Mouse (Mus musculus): ENCODE measurements around the gene Zfp668. TPM values are rescaled to one million over a fixed set of nuclear protein-coding genes. Genes with fewer than 3 reads are reported as not detected.

Zfp668 gene
- polyA plus RNA-seq, 1 experiment from 2014 or later: 39.3 TPM

DNA sequence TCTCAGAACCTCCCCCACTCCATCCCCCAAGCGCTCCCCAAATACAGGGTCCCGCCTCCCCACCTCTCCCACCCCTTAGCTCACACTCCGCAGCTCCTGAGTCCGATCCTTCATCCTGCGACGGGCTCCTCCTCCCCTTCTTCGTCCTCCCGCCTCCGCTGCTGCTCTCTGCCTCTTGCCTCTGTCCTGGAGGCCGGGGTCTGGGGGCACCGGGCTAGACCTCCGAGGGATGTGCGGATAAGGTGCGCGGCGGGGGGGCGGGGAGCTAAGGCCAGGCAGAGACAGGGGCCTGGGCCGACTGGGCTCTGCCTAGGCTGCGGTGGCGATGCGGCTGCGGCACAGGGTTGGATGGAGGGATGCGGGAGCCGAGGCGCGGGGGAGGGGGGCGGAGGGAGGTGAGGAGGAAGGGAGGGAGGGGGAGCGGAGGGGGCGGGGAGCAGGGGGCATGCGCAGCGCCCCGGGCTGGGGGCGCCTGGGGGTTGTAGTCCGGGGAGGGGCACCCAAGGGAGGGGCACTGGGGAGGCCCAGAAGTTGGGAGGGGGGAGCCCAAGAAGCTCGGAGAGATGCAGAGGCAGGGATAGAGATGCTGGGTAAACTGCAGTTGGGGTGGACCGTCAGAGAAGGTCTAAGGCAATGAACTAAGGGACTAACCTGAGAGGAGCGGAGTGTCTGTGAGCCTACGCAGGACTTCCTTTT is 52.3 kb downstream of the Zfp668 start, which contains the start of the genes Stx4a and Stx1b:
Gene Stx4a (plus strand): TSS at position 119 of the 696 bp plus-strand sequence.
Gene Stx1b (minus strand): TSS at position 374 of the 696 bp plus-strand sequence.
- WGBS: 5% methylated on average over 26 of the region's 38 CpGs
- Histone ChIP-seq H3K9me3 (no peaks in the 10 kb centered on the region), H3K27ac (peak within 1 kb of the TSS; percentile 92), H3K4me3 (peak within 1 kb of the TSS; percentile 72), H3K9ac (peak within 1 kb of the TSS; percentile 91), H3K36me3 (no peaks in the 10 kb centered on the region), H3K4me2 (peak within 1 kb of the TSS; percentile 80), H3K4me1 (replicated peaks) (peaks cover 43% of the 10 kb centered on the region), H3K27me3 (no peaks in the 10 kb centered on the region)
- peak; percentile 90 for ATAC-seq (ENCODE audit: low FRiP score)

DNA sequence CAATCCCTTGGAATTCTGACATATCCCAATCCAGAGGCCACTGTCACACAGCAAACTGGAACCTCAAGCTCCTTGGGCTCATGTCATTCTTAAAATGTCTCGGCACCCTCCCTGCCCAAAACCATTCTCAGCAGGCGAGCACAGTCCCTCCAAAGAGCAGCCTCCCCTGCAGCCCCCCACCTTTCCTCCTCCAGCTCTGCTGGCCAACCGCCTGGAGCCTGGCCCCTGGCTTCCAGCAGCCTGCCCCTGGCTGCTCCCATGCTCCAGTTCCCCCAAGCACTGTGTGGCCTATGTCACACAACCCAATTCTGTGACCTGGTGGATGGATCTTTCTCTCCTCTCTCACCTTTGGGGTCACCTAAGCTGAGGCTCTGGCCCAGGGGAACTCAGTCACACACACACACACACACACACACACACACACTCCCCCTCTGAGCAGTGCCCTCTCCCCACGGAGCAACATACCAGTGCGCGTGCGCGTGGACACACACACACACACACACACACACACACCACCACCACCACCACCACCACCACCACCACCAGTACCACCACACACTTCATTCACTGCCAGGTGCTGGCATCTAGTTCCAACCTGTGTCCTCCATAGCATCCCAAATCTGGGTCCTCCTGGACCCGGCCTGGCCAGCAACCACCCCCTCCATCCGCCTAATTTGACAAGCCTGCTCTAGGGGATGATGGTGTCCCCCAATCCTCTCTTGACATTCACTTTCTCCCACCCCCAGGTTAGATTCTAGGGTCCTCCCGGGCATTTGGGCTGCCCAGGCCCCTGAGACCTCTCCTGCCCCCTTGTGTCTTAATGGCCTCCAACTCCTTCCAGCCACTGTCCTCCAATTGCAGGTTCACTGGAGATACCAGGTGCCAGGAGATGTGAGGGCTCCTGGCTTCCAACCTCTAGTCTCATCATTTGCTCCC is 53.1 kb downstream of the Zfp668 start:
- 0 out of 2 replicates have a peak, but pooled peaks cover 1% of the 10 kb centered on the region for H3K36me3 ChIP-seq
- peaks cover 43% of the 10 kb centered on the region for H3K4me1 ChIP-seq (replicated peaks)
- WGBS: 62% methylated on average over 11 of the region's 11 CpGs

DNA sequence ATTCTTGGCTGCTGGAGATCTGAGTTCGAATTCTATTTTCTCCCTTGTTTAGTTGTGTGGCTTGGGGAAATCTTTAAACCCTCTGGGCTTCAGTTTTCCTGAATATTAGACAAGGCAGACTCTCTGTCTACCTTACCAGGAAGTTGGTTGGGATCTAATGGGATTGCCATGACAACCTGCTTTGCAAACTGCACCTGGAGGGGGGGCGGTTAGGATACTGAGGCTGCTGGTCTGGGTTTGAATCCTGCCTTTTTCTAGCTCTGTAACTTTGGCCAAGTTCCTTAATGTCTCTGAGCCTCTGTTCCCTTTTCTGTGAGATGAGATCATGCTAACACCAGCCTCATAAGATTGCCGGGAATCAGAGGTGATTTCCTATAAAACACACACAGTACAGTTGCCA is 54.1 kb downstream of the Zfp668 start:
- no peak for ATAC-seq (ENCODE audit: low FRiP score)
- peak overlapping the region; percentile 72; the same call in 1 of the 2 replicates for H3K4me3 ChIP-seq
- H3K4me1 ChIP-seq (replicated peaks): peaks cover 43% of the 10 kb centered on the region
- H3K9me3 ChIP-seq: no peaks in the 10 kb centered on the region
- no peaks in the 10 kb centered on the region for H3K27me3 ChIP-seq
- H3K4me2 ChIP-seq: peak overlapping the region; percentile 80; the same call in 1 of the 2 replicates
- H3K9ac ChIP-seq: no peak overlapping the region
- H3K36me3 ChIP-seq: peaks cover 10% of the 10 kb centered on the region
- WGBS: 90% methylated on average over 3 of the region's 3 CpGs
- 0 out of 2 replicates have a peak overlapping the region, but pooled peaks have one; percentile 24 for H3K27ac ChIP-seq

More for the DNA sequence above, 53.1 kb downstream of the Zfp668 start:
- Histone ChIP-seq H3K9me3 (no peaks in the 10 kb centered on the region), H3K27me3 (no peaks in the 10 kb centered on the region), H3K4me3 (peak overlapping the region; percentile 72), H3K4me2 (peak overlapping the region; percentile 80), H3K9ac (peak overlapping the region; percentile 91), H3K27ac (peak overlapping the region; percentile 92)
- ATAC-seq (ENCODE audit: low FRiP score): peak; percentile 21

DNA sequence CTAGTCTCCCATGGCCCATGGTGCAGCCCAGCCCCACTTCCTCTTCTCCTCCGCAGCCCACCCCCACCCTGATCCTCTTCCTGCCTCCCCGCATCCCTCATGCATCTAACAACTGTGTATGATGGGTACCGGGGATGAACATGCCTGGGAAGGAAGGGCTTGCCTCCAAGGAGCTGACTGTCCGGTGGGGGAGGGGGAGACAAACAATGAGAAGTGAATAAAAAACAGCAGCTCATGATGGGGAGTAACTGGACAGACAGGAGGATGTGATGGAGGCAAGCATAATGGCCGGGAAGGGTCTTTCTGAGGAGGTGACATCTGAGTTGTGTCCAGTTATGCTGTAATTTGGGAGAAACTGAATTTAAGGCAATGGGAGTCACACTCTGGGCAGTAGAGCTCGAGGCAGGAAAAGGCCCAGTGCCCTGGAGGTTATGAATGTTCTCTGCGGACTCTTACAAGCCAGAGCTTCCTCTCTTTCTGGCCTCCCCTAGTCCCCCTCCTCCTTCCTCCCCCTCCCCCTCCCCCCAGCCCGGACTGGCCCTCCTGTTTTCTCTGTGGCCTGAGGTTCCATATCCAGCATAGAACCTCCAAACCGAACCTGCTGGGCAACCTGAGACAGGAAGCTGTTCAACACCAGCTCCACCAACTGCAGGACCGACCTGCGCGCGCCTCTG is 55.7 kb downstream of the Zfp668 start:
- no peak for ATAC-seq (ENCODE audit: low FRiP score)
- no peaks in the 10 kb centered on the region for H3K27me3 ChIP-seq
- H3K4me3 ChIP-seq: no peak overlapping the region
- H3K36me3 ChIP-seq: peaks cover 12% of the 10 kb centered on the region
- no peak overlapping the region for H3K4me2 ChIP-seq
- no peaks in the 10 kb centered on the region for H3K9me3 ChIP-seq
- WGBS: 71% methylated on average over 13 of the region's 13 CpGs
- H3K27ac ChIP-seq: peak overlapping the region; percentile 44; the same call in 1 of the 2 replicates
- H3K4me1 ChIP-seq (replicated peaks): peaks cover 49% of the 10 kb centered on the region
- no peak overlapping the region; the same call in 1 of the 2 replicates for H3K9ac ChIP-seq

DNA sequence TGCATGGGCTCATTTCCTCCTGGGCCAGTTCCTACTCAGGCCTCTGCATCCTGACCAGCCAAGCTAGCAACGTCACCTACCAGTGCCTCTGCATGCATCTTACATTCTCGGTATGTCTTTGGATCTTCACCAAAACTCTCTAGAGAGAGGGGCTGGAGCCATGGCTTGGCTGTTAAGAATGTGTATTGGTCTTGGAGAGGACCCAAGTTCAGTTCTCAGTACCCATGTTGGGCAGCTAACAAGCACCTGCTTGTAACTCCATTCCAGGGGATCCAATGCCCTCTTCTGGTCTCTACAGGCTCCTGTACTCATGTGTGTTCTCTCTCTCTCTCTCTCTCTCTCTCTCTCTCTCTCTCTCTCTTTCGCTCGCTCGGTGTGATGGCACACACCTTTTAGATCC is 58.9 kb downstream of the Zfp668 start:
- Histone ChIP-seq H3K9ac (no peak overlapping the region), H3K27ac (no peak overlapping the region), H3K36me3 (peaks cover 38% of the 10 kb centered on the region), H3K4me3 (no peak overlapping the region), H3K27me3 (no peaks in the 10 kb centered on the region), H3K4me2 (no peak overlapping the region), H3K9me3 (no peaks in the 10 kb centered on the region), H3K4me1 (replicated peaks) (peaks cover 31% of the 10 kb centered on the region)
- WGBS: 96% methylated on average over 5 of the region's 5 CpGs
- no peak for ATAC-seq (ENCODE audit: low FRiP score)

DNA sequence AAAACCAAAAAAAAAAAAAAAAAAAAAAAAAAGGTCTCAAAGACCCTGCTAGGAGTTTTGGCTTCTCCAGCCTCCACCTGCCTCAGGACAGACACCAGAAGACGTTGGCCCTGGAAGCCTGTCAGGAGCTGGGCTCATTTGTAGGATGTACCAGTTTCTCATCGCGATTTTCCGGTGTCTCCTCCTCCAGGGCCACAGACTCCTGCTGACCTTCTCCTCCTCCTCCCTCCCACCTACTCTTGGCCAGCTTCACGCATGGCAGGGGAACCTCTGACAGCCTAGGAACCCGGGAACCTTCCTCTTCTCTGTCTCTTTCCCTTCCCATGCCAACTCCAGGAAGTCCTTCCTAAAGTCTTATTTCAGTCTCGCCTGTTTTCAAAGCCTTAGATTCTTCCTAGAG is 59.6 kb downstream of the Zfp668 start:
- ATAC-seq (ENCODE audit: low FRiP score): no peak
- 80% methylated on average over 7 of the region's 7 CpGs for WGBS
- H3K4me3 ChIP-seq: no peak overlapping the region
- H3K9me3 ChIP-seq: no peaks in the 10 kb centered on the region
- H3K4me1 ChIP-seq (replicated peaks): peaks cover 24% of the 10 kb centered on the region
- H3K27ac ChIP-seq: no peak overlapping the region
- peaks cover 46% of the 10 kb centered on the region for H3K36me3 ChIP-seq
- H3K27me3 ChIP-seq: no peaks in the 10 kb centered on the region
- no peak overlapping the region for H3K9ac ChIP-seq
- no peak overlapping the region for H3K4me2 ChIP-seq

DNA sequence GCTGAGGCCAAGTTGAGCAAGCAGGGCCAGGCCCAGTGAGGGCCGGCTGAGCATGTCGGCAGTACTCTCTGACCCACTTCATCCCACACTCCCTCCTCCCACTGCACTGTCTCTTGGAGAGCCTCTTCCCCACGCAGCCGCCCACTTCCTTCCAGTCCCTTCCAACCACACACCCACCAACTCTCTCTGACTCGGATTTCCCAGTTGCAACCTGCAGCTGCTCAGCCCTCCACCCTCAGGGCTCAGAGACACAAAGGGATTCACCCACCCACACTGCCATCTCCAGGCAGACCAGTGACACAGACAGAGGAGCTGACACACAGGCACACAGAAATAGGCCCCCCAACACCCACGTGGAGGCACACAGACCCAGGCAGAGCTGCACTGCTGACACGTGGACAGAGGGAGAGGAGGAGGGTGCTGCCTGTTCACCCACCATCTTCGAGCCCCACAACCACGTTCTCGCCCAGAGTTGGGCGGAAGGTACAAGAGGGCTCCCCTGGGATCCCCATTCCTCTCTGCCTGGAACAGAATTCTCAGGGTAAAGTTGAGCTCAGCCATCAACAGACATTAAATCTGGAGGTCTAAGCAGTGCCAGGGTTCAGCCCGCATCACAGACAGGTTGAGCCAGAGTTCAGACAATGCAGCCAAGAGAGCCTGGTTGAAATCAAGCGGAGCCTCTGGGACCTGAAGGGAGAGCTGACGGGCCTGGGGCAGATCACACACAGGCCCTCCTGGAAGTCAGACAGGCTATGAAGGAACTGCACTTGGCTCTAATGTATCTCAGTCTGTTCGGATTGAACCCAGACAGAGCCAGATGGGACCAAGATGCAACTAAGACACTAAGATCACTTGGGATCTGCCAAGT is 60.4 kb downstream of the Zfp668 start:
- Histone ChIP-seq H3K9me3 (no peaks in the 10 kb centered on the region), H3K36me3 (peaks cover 52% of the 10 kb centered on the region), H3K4me2 (no peak overlapping the region), H3K4me3 (no peak overlapping the region), H3K27ac (no peak overlapping the region), H3K4me1 (replicated peaks) (peaks cover 15% of the 10 kb centered on the region), H3K9ac (peak overlapping the region; percentile 43), H3K27me3 (no peaks in the 10 kb centered on the region)
- no peak for ATAC-seq (ENCODE audit: low FRiP score)
- WGBS: 68% methylated on average over 15 of the region's 15 CpGs

DNA sequence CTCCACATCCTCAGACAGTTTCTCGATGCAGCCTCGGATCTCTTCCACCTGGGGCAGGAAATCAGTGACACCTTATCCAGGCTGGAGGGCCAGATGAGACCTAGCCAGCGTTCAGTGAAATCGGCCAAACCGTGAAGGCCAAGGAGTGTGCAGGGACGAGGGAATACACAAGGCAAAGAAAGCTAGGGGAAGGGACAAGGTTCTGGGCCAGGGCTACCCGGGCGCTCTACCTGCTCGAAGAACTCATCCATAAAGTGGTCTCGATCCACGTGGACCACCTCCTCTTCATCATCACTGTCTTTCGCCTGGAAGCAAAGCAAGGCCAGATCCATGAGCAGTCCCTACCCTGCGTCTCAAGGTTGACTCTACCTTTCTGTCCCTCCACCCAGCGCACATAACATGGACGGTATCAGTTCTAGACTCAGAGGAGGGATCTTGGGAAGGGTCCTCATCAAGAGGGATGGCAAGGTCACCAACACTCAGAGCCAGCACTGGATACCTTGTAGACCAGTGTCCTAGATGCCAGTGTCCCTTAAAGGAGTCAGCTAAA is 61.4 kb downstream of the Zfp668 start:
- Histone ChIP-seq H3K36me3 (peaks cover 62% of the 10 kb centered on the region), H3K9ac (no peak overlapping the region; the same call in 1 of the 2 replicates), H3K9me3 (no peaks in the 10 kb centered on the region), H3K4me3 (no peak overlapping the region), H3K4me1 (replicated peaks) (peaks cover 10% of the 10 kb centered on the region; the same call in 1 of the 2 replicates), H3K4me2 (no peak overlapping the region), H3K27ac (no peak overlapping the region), H3K27me3 (no peaks in the 10 kb centered on the region)
- 93% methylated on average over 15 of the region's 15 CpGs for WGBS
- ATAC-seq (ENCODE audit: low FRiP score): no peak

DNA sequence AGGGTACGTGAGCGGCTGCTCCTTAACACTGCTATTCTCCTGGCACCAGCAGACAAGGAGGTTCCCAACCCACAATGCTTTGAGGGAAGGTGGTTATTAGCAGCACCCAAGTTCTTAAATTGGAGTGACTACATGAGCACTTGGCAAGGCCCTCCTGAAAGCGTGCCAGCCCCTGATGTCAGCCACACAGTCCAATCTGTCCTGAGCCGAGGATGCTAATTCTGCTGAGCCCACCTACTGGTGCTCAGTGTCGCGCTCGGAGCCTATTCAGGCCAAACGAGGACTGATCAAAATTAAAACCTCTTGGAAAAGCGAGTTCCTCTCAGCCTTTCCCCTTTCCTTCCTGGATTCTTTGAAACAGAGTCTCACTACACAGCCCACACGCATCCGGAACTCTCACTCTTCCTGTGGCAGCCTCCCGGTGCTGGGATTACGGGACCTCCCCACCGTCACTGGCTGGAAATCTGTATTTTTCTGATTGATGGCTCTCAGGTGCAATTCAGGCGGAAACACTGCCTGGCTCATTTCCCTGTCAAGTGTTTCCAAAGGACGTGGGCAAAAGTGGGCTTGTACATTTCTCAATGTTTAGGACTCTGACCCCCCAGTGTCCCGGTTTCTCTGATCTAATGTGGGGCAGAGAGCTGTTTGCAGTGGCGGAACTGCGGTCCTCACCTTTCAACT is 62.2 kb downstream of the Zfp668 start:
- H3K4me3 ChIP-seq: no peak overlapping the region
- ATAC-seq (ENCODE audit: low FRiP score): no peak
- H3K4me2 ChIP-seq: no peak overlapping the region
- H3K36me3 ChIP-seq: peaks cover 71% of the 10 kb centered on the region
- H3K27ac ChIP-seq: no peak overlapping the region
- peaks cover 10% of the 10 kb centered on the region; the same call in 1 of the 2 replicates for H3K4me1 ChIP-seq (replicated peaks)
- no peaks in the 10 kb centered on the region for H3K27me3 ChIP-seq
- H3K9me3 ChIP-seq: no peaks in the 10 kb centered on the region
- no peak overlapping the region for H3K9ac ChIP-seq
- 86% methylated on average over 19 of the region's 19 CpGs for WGBS

DNA sequence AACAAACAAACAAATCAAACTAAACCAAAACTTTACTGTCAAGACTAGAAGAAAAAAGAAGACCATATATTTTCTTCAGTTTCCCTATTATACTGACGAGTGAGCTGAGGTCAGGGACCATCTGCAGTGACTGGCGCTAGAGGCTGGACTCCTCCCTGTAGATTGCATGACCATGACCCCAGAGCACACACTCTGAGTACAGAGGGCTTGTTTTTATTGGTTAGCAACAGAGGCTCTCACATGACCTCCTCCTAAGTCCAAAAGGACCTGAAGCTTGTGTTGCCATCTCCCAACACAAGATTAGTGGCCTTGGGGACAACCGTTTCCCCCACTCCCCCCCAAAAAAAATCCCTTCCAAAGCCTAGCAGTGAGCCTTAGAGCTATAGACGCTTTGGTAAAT is 62.8 kb downstream of the Zfp668 start:
- no peak overlapping the region for H3K4me2 ChIP-seq
- no peak overlapping the region for H3K4me3 ChIP-seq
- no peak overlapping the region for H3K9ac ChIP-seq
- no peaks in the 10 kb centered on the region for H3K9me3 ChIP-seq
- 89% methylated on average over 4 of the region's 4 CpGs for WGBS
- H3K27me3 ChIP-seq: no peaks in the 10 kb centered on the region
- no peak for ATAC-seq (ENCODE audit: low FRiP score)
- no peak overlapping the region for H3K27ac ChIP-seq
- H3K4me1 ChIP-seq (replicated peaks): peaks cover 10% of the 10 kb centered on the region; the same call in 1 of the 2 replicates
- H3K36me3 ChIP-seq: peaks cover 76% of the 10 kb centered on the region
